In genomic region chr14:59638906-59639703, GRCm38 (mm10) we compare ENCODE assay signal across 16 mouse cellular contexts. TPM values are rescaled to one million over a fixed set of nuclear protein-coding genes. Genes with fewer than 3 reads are reported as not detected.
DNase-seq lines count a peak whose midpoint lies in the region; ATAC-seq and TF ChIP-seq lines count a peak whose summit lies in the region.
"Had no signal": no experiment of that assay in that cellular context is flagged by ENCODE, and none has a peak within 500 bp of the region (broad histone marks: within the 10 kb centered on the region; RNA-seq: fewer than 3 reads in every experiment).

No protein-coding gene starts in this region.

- TF ChIP-seq CTCF in lung, adult 2 months (IDR thresholded peaks at IDR 0.05; ENCODE audit: insufficient read depth, low read length): no peak

- no peak for ATAC-seq in heart, embryonic 12.5 days (ENCODE audit: insufficient number of reproducible peaks, low FRiP score)
- ATAC-seq in lung, embryonic 16.5 days (ENCODE audit: low read depth): peak; percentile 28; the same call in 1 of the 2 replicates
- peak; percentile 36 for ATAC-seq in intestine, embryonic 15.5 days
- ATAC-seq: lung, postnatal 0 days had no signal

- WGBS in heart, embryonic 12.5 days: 48% methylated on average over 7 of the region's 7 CpGs
- 32% methylated on average over 7 of the region's 7 CpGs for WGBS in lung, embryonic 16.5 days
- 43% methylated on average over 7 of the region's 7 CpGs for WGBS in lung, adult 2 months
- 29% methylated on average over 7 of the region's 7 CpGs for WGBS in intestine, embryonic 15.5 days

- TF ChIP-seq POLR2A in lung, adult 2 months (IDR thresholded peaks at IDR 0.05; ENCODE audit: borderline replicate concordance, extremely low read depth, low read depth, low read length): no peak

- no peaks in the 10 kb centered on the region for H3K9me3 ChIP-seq in heart, embryonic 12.5 days (replicated peaks)
- H3K9me3 ChIP-seq in lung, embryonic 16.5 days (ENCODE audit: control insufficient read depth, low read length): no peaks in the 10 kb centered on the region
- H3K9me3 ChIP-seq in intestine, embryonic 15.5 days: no peaks in the 10 kb centered on the region
- H3K9me3 ChIP-seq: embryonic facial prominence, embryonic 15.5 days; limb, embryonic 13.5 days; liver, embryonic 13.5 days had no signal

- peaks cover 28% of the 10 kb centered on the region for H3K4me1 ChIP-seq in heart, embryonic 12.5 days (replicated peaks)
- H3K4me1 ChIP-seq in lung, embryonic 16.5 days (replicated peaks; ENCODE audit: control insufficient read depth, insufficient read depth, low read length): peaks cover 10% of the 10 kb centered on the region; the same call in 1 of the 2 replicates
- no peaks in the 10 kb centered on the region for H3K4me1 ChIP-seq in lung, adult 2 months (ENCODE audit: control insufficient read depth, insufficient read depth, low read length)
- H3K4me1 ChIP-seq in intestine, embryonic 15.5 days (replicated peaks): peaks cover 7% of the 10 kb centered on the region; the same call in 1 of the 2 replicates
- H3K4me1 ChIP-seq: liver, embryonic 13.5 days had no signal

- H3K4me3 ChIP-seq in heart, embryonic 12.5 days: no peak overlapping the region
- H3K4me3 ChIP-seq in lung, embryonic 16.5 days (ENCODE audit: low read length): no peak overlapping the region
- H3K4me3 ChIP-seq in lung, adult 2 months (replicated peaks; ENCODE audit: extremely low read depth, low read depth, low read length): no peak overlapping the region
- no peak overlapping the region for H3K4me3 ChIP-seq in intestine, embryonic 15.5 days (replicated peaks)
- H3K4me3 ChIP-seq: embryonic facial prominence, embryonic 15.5 days; limb, embryonic 13.5 days; liver, embryonic 13.5 days had no signal

- no peak overlapping the region for H3K9ac ChIP-seq in heart, embryonic 12.5 days
- no peak overlapping the region for H3K9ac ChIP-seq in lung, embryonic 16.5 days (ENCODE audit: low read length)
- H3K9ac ChIP-seq in intestine, embryonic 15.5 days: no peak overlapping the region
- H3K9ac ChIP-seq: embryonic facial prominence, embryonic 15.5 days; limb, embryonic 13.5 days; liver, embryonic 13.5 days had no signal

- DNase-seq in heart, postnatal 4 days: no peak
- no peak for DNase-seq in lung, adult 2 months
- peak; percentile 42 for DNase-seq in yolk sac, embryonic 10.5 days (ENCODE audit: low spot score)
- DNase-seq in natural killer cell, adult 2 months (ENCODE audit: low spot score in 2 of 2): no peak
- DNase-seq: adrenal gland, adult 2 months; cerebellum, adult 9-10 months; gastrocnemius, postnatal 10 days; heart, adult 18-20 months; liver, embryonic 13.5 days; right cerebral cortex, postnatal 25 days had no signal

- H3K4me2 ChIP-seq in heart, embryonic 12.5 days: no peak overlapping the region
- no peak overlapping the region for H3K4me2 ChIP-seq in lung, embryonic 16.5 days (ENCODE audit: low read depth, low read length)
- no peak overlapping the region for H3K4me2 ChIP-seq in intestine, embryonic 15.5 days (replicated peaks)
- H3K4me2 ChIP-seq: embryonic facial prominence, embryonic 15.5 days; limb, embryonic 13.5 days; liver, embryonic 13.5 days had no signal

- no peaks in the 10 kb centered on the region for H3K36me3 ChIP-seq in heart, embryonic 12.5 days
- H3K36me3 ChIP-seq in lung, embryonic 16.5 days (ENCODE audit: control insufficient read depth, insufficient read depth, low read length): no peaks in the 10 kb centered on the region
- H3K36me3 ChIP-seq in intestine, embryonic 15.5 days: no peaks in the 10 kb centered on the region
- H3K36me3 ChIP-seq: embryonic facial prominence, embryonic 15.5 days; limb, embryonic 13.5 days; liver, embryonic 13.5 days had no signal

- peak overlapping the region; percentile 24; the same call in 1 of the 2 replicates for H3K27ac ChIP-seq in heart, embryonic 12.5 days (ENCODE audit: poor library complexity, severe bottlenecking)
- H3K27ac ChIP-seq in lung, embryonic 16.5 days (ENCODE audit: low read length): peak overlapping the region; percentile 38; the same call in 1 of the 2 replicates
- no peak overlapping the region for H3K27ac ChIP-seq in intestine, embryonic 15.5 days
- H3K27ac ChIP-seq: embryonic facial prominence, embryonic 15.5 days; limb, embryonic 13.5 days; liver, embryonic 13.5 days had no signal

- no peaks in the 10 kb centered on the region for H3K27me3 ChIP-seq in heart, embryonic 12.5 days (replicated peaks)
- H3K27me3 ChIP-seq in lung, embryonic 16.5 days (ENCODE audit: control insufficient read depth, insufficient read depth, low read depth, low read length): no peaks in the 10 kb centered on the region
- no peaks in the 10 kb centered on the region for H3K27me3 ChIP-seq in intestine, embryonic 15.5 days (replicated peaks)
- H3K27me3 ChIP-seq: embryonic facial prominence, embryonic 15.5 days; limb, embryonic 13.5 days; liver, embryonic 13.5 days had no signal

RNA-seq across cellular contexts. Expression of gene Shisa2, which starts 14.0 kb away (rescaled TPM):
- polyA plus RNA-seq in heart, embryonic 12.5 days (2016; fragmentation: Nextera tagmentation; extraction: Ambion mirVana): 31.8 and 32.7 TPM in 2 replicates
- total RNA-seq in heart, postnatal 4 days (2021): 1 to 10 TPM; 2.4 TPM
- polyA plus RNA-seq in lung, embryonic 16.5 days (2015; fragmentation: Nextera tagmentation; extraction: Ambion mirVana): 7.1 and 8.7 TPM in 2 replicates
- polyA plus RNA-seq in lung, adult 2 months (2012; rRNA removed): 8.1 and 10.9 TPM in 2 replicates
- 9.7 and 10.6 TPM in 2 replicates for polyA plus RNA-seq in intestine, embryonic 15.5 days (2015; fragmentation: Nextera tagmentation; extraction: Ambion mirVana)

RNA-seq across cellular contexts. Expression of gene Cdadc1, which starts 41.3 kb away (rescaled TPM):
- polyA plus RNA-seq in heart, embryonic 12.5 days (2016; fragmentation: Nextera tagmentation; extraction: Ambion mirVana): 29.3 and 33.0 TPM in 2 replicates
- 10 to 100 TPM; 28.8 to 30.0 TPM for total RNA-seq in heart, postnatal 4 days (2021)
- 35.3 and 41.2 TPM in 2 replicates for polyA plus RNA-seq in lung, embryonic 16.5 days (2015; fragmentation: Nextera tagmentation; extraction: Ambion mirVana)
- polyA plus RNA-seq in lung, adult 2 months (2012; rRNA removed): 6.3 and 9.9 TPM in 2 replicates
- polyA plus RNA-seq in intestine, embryonic 15.5 days (2015; fragmentation: Nextera tagmentation; extraction: Ambion mirVana): 31.0 and 31.4 TPM in 2 replicates
